Mouse (Mus musculus) liver, embryonic 12.5 days (tissue): ENCODE measurements around the gene Heatr9. TPM values are rescaled to one million over a fixed set of nuclear protein-coding genes. Genes with fewer than 3 reads are reported as not detected.

Source experiments
- ATAC-seq: fragments of 200-750 bp; cut with Nextera tagmentation; 2 replicates; pipeline ENCODE4 v1.8.0; 2017; ENCODE audit warnings: moderate number of reproducible peaks, mild to moderate bottlenecking, moderate library complexity
- H3K27ac ChIP-seq: fragments of 300-500 bp; sonication (generic); 2 replicates; pipeline ENCODE4 v1.5.1; 2016; ENCODE audit warnings: mild to moderate bottlenecking
- H3K27me3 ChIP-seq: fragments of 300-500 bp; sonication (generic); replicated peaks from 2 replicates; pipeline ENCODE4 v1.6.1; 2016; ENCODE audit warnings: mild to moderate bottlenecking, moderate library complexity
- H3K36me3 ChIP-seq: fragments of 300-500 bp; sonication (generic); 2 replicates; pipeline ENCODE4 v1.6.1; 2016; ENCODE audit warnings: mild to moderate bottlenecking, moderate library complexity
- H3K4me1 ChIP-seq: fragments of 300-500 bp; sonication (generic); 2 replicates; pipeline ENCODE4 v1.6.1; 2016
- H3K4me2 ChIP-seq: fragments of 300-500 bp; sonication (generic); 2 replicates; pipeline ENCODE4 v1.6.1; 2016; ENCODE audit warnings: mild to moderate bottlenecking, moderate library complexity
- H3K4me3 ChIP-seq: fragments of 300-500 bp; sonication (generic); 2 replicates; pipeline ENCODE4 v1.5.1; 2016; ENCODE audit warnings: mild to moderate bottlenecking, moderate library complexity
- H3K9ac ChIP-seq: fragments of 300-500 bp; sonication (generic); 2 replicates; pipeline ENCODE4 v1.6.1; 2016; ENCODE audit warnings: mild to moderate bottlenecking, moderate library complexity
- H3K9me3 ChIP-seq: fragments of 300-500 bp; sonication (generic); replicated peaks from 2 replicates; pipeline ENCODE4 v1.6.1; 2016; ENCODE audit warnings: mild to moderate bottlenecking, moderate library complexity
- WGBS: fragments of 180-500 bp; shearing (Covaris S2); methylation state at CpG from one replicate; pipeline ENCODE4 v1.1.7; 2016; ENCODE audit not compliant: insufficient replicate concordance; 5-methylcytosine and 5-hydroxymethylcytosine counted together
- polyA plus RNA-seq: library from polyadenylated mRNA; unstranded; fragments of >200 nt; fragmentation: Nextera tagmentation; extraction: Ambion mirVana; gene quantifications from 2 replicates; pipeline ENCODE4 v1.2.1, GENCODE M21; 2016

Gene Heatr9
- not detected in 2 replicates for polyA plus RNA-seq

- Histone ChIP-seq H3K4me3 (no peak within 1 kb of the TSS), H3K4me1 (no peaks in the 10 kb centered on the region), H3K9ac (no peak within 1 kb of the TSS), H3K9me3 (no peaks in the 10 kb centered on the region), H3K27me3 (no peaks in the 10 kb centered on the region), H3K27ac (no peak within 1 kb of the TSS), H3K4me2 (no peak within 1 kb of the TSS), H3K36me3 (no peaks in the 10 kb centered on the region)
- no peak for ATAC-seq
- 60% methylated on average over 3 of the region's 3 CpGs for WGBS
Observed at GRCm38 (mm10) chr11:83522075-83522474, at the start of gene Heatr9. TSS of gene Heatr9 (minus strand) at chr11:83522175.

- H3K9ac ChIP-seq: no peak overlapping the region
- H3K9me3 ChIP-seq: no peaks in the 10 kb centered on the region
- ATAC-seq: no peak
- H3K27ac ChIP-seq: no peak overlapping the region
- H3K36me3 ChIP-seq: no peaks in the 10 kb centered on the region
- 56% methylated on average over 2 of the region's 2 CpGs for WGBS
- no peaks in the 10 kb centered on the region for H3K27me3 ChIP-seq
- no peak overlapping the region for H3K4me3 ChIP-seq
- H3K4me2 ChIP-seq: no peak overlapping the region
- peaks cover 6% of the 10 kb centered on the region; the same call in 1 of the 2 replicates for H3K4me1 ChIP-seq
Observed at GRCm38 (mm10) chr11:83570189-83570588, 48.2 kb upstream of the Heatr9 start.

- peaks cover 6% of the 10 kb centered on the region; the same call in 1 of the 2 replicates for H3K4me1 ChIP-seq
- no peaks in the 10 kb centered on the region for H3K36me3 ChIP-seq
- H3K4me2 ChIP-seq: no peak overlapping the region
- no peak for ATAC-seq
- no peak overlapping the region for H3K4me3 ChIP-seq
- no peak overlapping the region for H3K27ac ChIP-seq
- H3K27me3 ChIP-seq: no peaks in the 10 kb centered on the region
- no peaks in the 10 kb centered on the region for H3K9me3 ChIP-seq
- WGBS: 20% methylated on average over 7 of the region's 7 CpGs
- H3K9ac ChIP-seq: no peak overlapping the region
Observed at GRCm38 (mm10) chr11:83569249-83569648, 47.3 kb upstream of the Heatr9 start.

GRCm38 (mm10) chr11:83568786-83569185, 46.8 kb upstream of the Heatr9 start:
- Histone ChIP-seq H3K9me3 (no peaks in the 10 kb centered on the region), H3K4me1 (peaks cover 6% of the 10 kb centered on the region; the same call in 1 of the 2 replicates), H3K4me3 (no peak overlapping the region), H3K27me3 (no peaks in the 10 kb centered on the region), H3K36me3 (no peaks in the 10 kb centered on the region), H3K27ac (no peak overlapping the region), H3K9ac (no peak overlapping the region), H3K4me2 (no peak overlapping the region)
- ATAC-seq: no peak
- 38% methylated on average over 3 of the region's 3 CpGs for WGBS

GRCm38 (mm10) chr11:83568061-83568460, 46.1 kb upstream of the Heatr9 start:
- ATAC-seq: no peak
- peaks cover 6% of the 10 kb centered on the region; the same call in 1 of the 2 replicates for H3K4me1 ChIP-seq
- no peaks in the 10 kb centered on the region for H3K27me3 ChIP-seq
- 77% methylated on average over 9 of the region's 9 CpGs for WGBS
- no peak overlapping the region for H3K4me3 ChIP-seq
- H3K9ac ChIP-seq: no peak overlapping the region
- H3K36me3 ChIP-seq: no peaks in the 10 kb centered on the region
- no peak overlapping the region for H3K27ac ChIP-seq
- H3K9me3 ChIP-seq: no peaks in the 10 kb centered on the region
- H3K4me2 ChIP-seq: no peak overlapping the region

GRCm38 (mm10) chr11:83567311-83567710, 45.3 kb upstream of the Heatr9 start:
- 59% methylated on average over 7 of the region's 7 CpGs for WGBS
- Histone ChIP-seq H3K27me3 (no peaks in the 10 kb centered on the region), H3K27ac (no peak overlapping the region), H3K4me2 (no peak overlapping the region), H3K4me3 (no peak overlapping the region), H3K4me1 (peaks cover 6% of the 10 kb centered on the region; the same call in 1 of the 2 replicates), H3K9ac (no peak overlapping the region), H3K9me3 (no peaks in the 10 kb centered on the region), H3K36me3 (no peaks in the 10 kb centered on the region)
- no peak for ATAC-seq

- Histone ChIP-seq H3K4me1 (peaks cover 6% of the 10 kb centered on the region; the same call in 1 of the 2 replicates), H3K9ac (no peak overlapping the region), H3K9me3 (no peaks in the 10 kb centered on the region), H3K4me2 (no peak overlapping the region), H3K27ac (no peak overlapping the region), H3K4me3 (no peak overlapping the region), H3K36me3 (no peaks in the 10 kb centered on the region), H3K27me3 (no peaks in the 10 kb centered on the region)
- no peak for ATAC-seq
Observed at GRCm38 (mm10) chr11:83566617-83567016, 44.6 kb upstream of the Heatr9 start.

DNA sequence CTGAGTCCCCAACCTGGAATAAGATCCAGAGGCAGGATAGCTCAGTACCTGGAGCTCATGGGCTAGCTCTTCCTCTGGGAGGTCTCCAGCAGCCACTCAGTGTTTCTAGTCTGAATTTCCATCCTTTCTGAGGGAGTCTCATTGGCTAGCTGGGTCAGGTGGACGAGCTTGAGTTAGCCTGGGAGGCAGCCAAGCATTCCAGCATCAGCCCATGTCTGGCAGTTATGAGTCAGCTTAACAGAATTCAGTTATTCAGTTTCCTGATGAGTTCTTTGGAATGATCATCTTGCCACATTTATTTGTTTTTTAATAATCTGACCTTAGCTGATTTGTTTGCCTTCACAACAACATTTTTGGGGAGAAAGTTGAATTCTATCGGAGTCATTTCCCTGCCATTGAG, 41.8 kb upstream of the Heatr9 start:
- Histone ChIP-seq H3K36me3 (no peaks in the 10 kb centered on the region), H3K27me3 (no peaks in the 10 kb centered on the region), H3K4me1 (no peaks in the 10 kb centered on the region), H3K4me3 (no peak overlapping the region), H3K9ac (no peak overlapping the region), H3K4me2 (no peak overlapping the region), H3K9me3 (no peaks in the 10 kb centered on the region), H3K27ac (no peak overlapping the region)
- no peak for ATAC-seq
- 46% methylated on average over 2 of the region's 2 CpGs for WGBS

DNA sequence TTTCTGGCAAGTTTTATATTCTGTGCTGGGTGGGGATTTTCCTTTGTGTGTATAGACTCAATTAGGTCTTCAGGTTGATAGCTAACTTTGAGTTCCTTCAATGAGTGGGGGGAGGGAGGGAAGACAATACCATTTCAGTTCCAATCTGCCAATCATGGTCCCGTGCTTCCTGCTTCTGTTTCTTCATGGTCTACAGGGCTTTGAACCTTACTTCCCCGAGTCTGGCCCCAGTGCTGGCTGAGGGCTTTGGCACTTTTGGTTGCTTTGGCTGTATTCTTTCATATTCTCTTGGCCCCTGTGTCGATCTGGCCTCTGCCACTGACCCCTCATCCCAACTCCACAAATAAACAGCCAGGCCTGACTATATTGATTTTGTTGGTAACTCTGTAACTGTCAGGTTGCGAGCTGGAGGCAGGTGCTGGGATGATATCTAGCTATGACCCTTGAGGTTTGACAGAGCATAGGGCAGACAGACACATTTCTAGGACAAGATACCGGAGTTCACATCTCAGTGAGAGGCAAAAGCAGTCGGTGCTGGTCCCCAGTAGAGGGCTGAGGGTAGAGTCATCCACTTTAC, 40.4 kb upstream of the Heatr9 start:
- no peak overlapping the region for H3K9ac ChIP-seq
- 40% methylated on average over 6 of the region's 6 CpGs for WGBS
- no peaks in the 10 kb centered on the region for H3K27me3 ChIP-seq
- ATAC-seq: no peak
- H3K4me1 ChIP-seq: no peaks in the 10 kb centered on the region
- H3K4me3 ChIP-seq: no peak overlapping the region
- H3K4me2 ChIP-seq: no peak overlapping the region
- no peak overlapping the region for H3K27ac ChIP-seq
- no peaks in the 10 kb centered on the region for H3K36me3 ChIP-seq
- H3K9me3 ChIP-seq: no peaks in the 10 kb centered on the region

DNA sequence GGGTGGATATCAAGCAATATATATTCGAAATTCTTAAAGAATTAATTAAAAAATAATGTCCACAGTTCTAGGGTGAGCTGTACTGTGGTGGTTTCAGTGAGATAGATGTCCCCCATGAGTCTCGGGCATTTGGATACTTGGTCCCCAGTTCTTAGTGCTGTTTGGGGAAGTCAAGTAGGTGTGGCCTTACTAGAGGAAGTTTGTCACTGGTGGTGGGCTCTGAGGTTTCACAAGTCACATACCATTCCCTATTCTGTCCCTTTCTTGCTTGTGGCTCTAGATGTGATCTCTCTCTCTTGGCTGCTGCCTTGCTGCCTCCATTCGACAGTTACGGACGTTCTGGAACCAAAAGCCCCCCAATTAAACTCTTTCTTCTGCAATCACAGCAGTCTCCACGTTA, 38.4 kb upstream of the Heatr9 start:
- no peak for ATAC-seq

DNA sequence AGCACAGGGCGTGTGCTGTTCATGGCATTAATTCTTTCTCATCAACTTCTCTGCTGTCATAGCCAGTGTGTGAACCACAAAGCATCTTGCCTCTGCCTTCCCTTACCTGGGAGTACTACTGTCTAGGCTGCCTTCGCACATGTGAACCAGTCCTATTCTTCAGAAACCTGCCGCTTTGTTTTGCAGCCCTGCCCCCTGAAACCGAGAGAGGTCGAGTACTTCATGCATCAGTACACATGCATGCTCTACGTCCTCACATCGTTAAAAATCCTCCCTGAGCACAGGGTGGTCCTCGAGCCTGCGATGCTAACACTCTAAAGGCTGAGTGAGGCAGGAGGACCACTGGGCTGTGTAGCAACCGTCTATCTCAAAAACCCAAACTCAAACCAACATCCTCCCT, 35.1 kb upstream of the Heatr9 start:
- Histone ChIP-seq H3K27ac (no peak overlapping the region), H3K4me2 (no peak overlapping the region), H3K9ac (no peak overlapping the region), H3K4me3 (no peak overlapping the region), H3K4me1 (no peaks in the 10 kb centered on the region), H3K9me3 (no peaks in the 10 kb centered on the region), H3K27me3 (no peaks in the 10 kb centered on the region), H3K36me3 (no peaks in the 10 kb centered on the region)
- WGBS: 70% methylated on average over 10 of the region's 10 CpGs
- no peak for ATAC-seq

More for the DNA sequence above, 38.4 kb upstream of the Heatr9 start:
- H3K36me3 ChIP-seq: no peaks in the 10 kb centered on the region
- H3K4me2 ChIP-seq: no peak overlapping the region
- WGBS: 34% methylated on average over 6 of the region's 6 CpGs
- H3K9ac ChIP-seq: no peak overlapping the region
- no peak overlapping the region for H3K4me3 ChIP-seq
- H3K9me3 ChIP-seq: no peaks in the 10 kb centered on the region
- H3K27me3 ChIP-seq: no peaks in the 10 kb centered on the region
- no peak overlapping the region for H3K27ac ChIP-seq
- H3K4me1 ChIP-seq: no peaks in the 10 kb centered on the region

DNA sequence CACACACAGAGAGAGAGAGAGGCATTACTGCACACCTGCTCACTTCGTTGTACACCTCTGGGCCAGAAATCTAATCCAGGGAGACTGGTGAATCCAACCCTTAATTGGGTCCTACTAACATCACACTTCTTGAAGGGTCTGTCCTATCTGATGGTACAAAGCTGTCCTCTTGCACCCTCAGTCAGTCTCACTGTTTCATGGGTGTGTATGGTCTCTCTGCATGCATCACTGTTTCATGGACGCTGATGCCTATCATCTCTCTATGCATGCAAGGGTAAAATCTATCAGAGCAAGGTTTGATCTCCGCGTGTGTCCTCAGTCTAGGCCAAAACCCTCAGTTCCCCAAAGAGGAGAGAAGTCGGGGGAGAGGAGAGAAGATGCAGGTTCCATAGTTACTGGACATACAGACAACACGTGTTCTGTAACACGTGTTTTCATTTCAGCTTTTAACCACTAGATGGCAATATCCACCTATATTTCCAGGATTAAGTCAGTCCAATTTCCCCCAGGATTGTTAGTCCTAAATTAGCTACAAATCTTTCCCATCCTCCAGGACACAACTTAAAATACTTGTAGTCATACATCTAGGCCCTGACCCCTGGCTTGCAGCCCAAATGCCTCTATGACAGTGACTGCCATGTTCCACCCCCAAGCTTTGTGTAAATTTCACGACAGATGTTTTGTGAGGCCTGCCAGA, 34.3 kb upstream of the Heatr9 start:
- no peaks in the 10 kb centered on the region for H3K4me1 ChIP-seq
- H3K27ac ChIP-seq: no peak overlapping the region
- 25% methylated on average over 8 of the region's 8 CpGs for WGBS
- no peaks in the 10 kb centered on the region for H3K9me3 ChIP-seq
- H3K4me3 ChIP-seq: no peak overlapping the region
- ATAC-seq: no peak
- no peaks in the 10 kb centered on the region for H3K36me3 ChIP-seq
- H3K4me2 ChIP-seq: no peak overlapping the region
- H3K27me3 ChIP-seq: no peaks in the 10 kb centered on the region
- H3K9ac ChIP-seq: no peak overlapping the region
